Mouse (Mus musculus) bone marrow, adult 2 months (tissue): ENCODE results near the gene Ccdc40. TPM values are rescaled to one million over a fixed set of nuclear protein-coding genes. Genes with fewer than 3 reads are reported as not detected.

Experiments
- H3K27ac ChIP-seq: fragments of 200-500 bp; 2 replicates; pipeline ENCODE4 v1.5.1; 2012; ENCODE audit warnings: low read depth, mild to moderate bottlenecking, control low read depth, inconsistent platforms, low read length; ENCODE audit not compliant: control insufficient read depth, poor library complexity, insufficient read depth
- H3K4me1 ChIP-seq: fragments of 200-500 bp; 2 replicates; pipeline ENCODE4 v1.6.1; 2011; ENCODE audit warnings: low read length; ENCODE audit not compliant: control insufficient read depth, insufficient read depth
- H3K4me3 ChIP-seq: fragments of 200-500 bp; replicated peaks from 2 replicates; pipeline ENCODE3; 2011; ENCODE audit warnings: mild to moderate bottlenecking, low read depth, low read length, control low read depth; ENCODE audit not compliant: control insufficient read depth
- CTCF ChIP-seq: fragments of 200-500 bp; IDR thresholded peaks from 2 replicates; pipeline ENCODE4 v1.5.1; 2011; ENCODE audit warnings: low read length, control low read depth; ENCODE audit not compliant: control insufficient read depth, insufficient read depth
- POLR2A ChIP-seq: fragments of 200-500 bp; IDR thresholded peaks from 2 replicates; pipeline ENCODE4 v1.6.1; 2011; ENCODE audit warnings: low read depth, mild to moderate bottlenecking, control low read depth, low read length, borderline replicate concordance; ENCODE audit not compliant: control insufficient read depth
- WGBS: fragments of 180-500 bp; shearing (Covaris S2); methylation state at CpG from one replicate; pipeline ENCODE4 v1.1.7; 2018; 5-methylcytosine and 5-hydroxymethylcytosine counted together
- polyA plus RNA-seq: library from polyadenylated mRNA; stranded (reverse); fragments of >200 nt; gene quantifications from 2 replicates; pipeline ENCODE4 v1.2.4, GENCODE M21; 2011; ENCODE audit warnings: low replicate concordance; ENCODE audit not compliant: missing spikeins, insufficient read depth, insufficient read length

Ccdc40 gene
- polyA plus RNA-seq, 1 experiment = 0.90 TPM

- TF ChIP-seq POLR2A = no peak
- no peak for TF ChIP-seq CTCF
These were observed 40.0 kb upstream of the Ccdc40 start for GRCm38 (mm10) chr11:119188389-119188788.

GRCm38 (mm10) chr11:119189319-119189718 lies 39.1 kb upstream of the Ccdc40 start:
- WGBS = 82% methylated on average over 3 of the region's 3 CpGs
- no peak for TF ChIP-seq POLR2A
- TF ChIP-seq CTCF = no peak
- H3K27ac ChIP-seq = no peak overlapping the region
- H3K4me3 ChIP-seq = no peak overlapping the region
- peaks cover 6% of the 10 kb centered on the region for H3K4me1 ChIP-seq

More at GRCm38 (mm10) chr11:119188389-119188788, 40.0 kb upstream of the Ccdc40 start:
- Histone ChIP-seq H3K4me3 (no peak overlapping the region), H3K27ac (no peak overlapping the region), H3K4me1 (peaks cover 6% of the 10 kb centered on the region)
- whole genome bisulfite sequencing = 67% methylated on average over 6 of the region's 6 CpGs

GRCm38 (mm10) chr11:119190498-119190897 lies 37.9 kb upstream of the Ccdc40 start:
- 0 out of 2 replicates have a peak, but pooled peaks have one; percentile 47 for TF ChIP-seq POLR2A
- peak; percentile 89 for TF ChIP-seq CTCF

GRCm38 (mm10) chr11:119191606-119192081 lies 36.7 kb upstream of the Ccdc40 start:
- Histone ChIP-seq H3K27ac (no peak overlapping the region), H3K4me1 (peaks cover 6% of the 10 kb centered on the region), H3K4me3 (no peak overlapping the region)
- 23% methylated on average over 9 of the region's 9 CpGs for WGBS
- no peak for TF ChIP-seq CTCF
- TF ChIP-seq POLR2A = no peak

More at GRCm38 (mm10) chr11:119190498-119190897, 37.9 kb upstream of the Ccdc40 start:
- Histone ChIP-seq H3K27ac (no peak overlapping the region), H3K4me3 (no peak overlapping the region), H3K4me1 (peaks cover 6% of the 10 kb centered on the region)
- WGBS = under 1% methylated on average over 11 of the region's 11 CpGs

- Histone ChIP-seq H3K27ac (no peak overlapping the region), H3K4me1 (peaks cover 6% of the 10 kb centered on the region), H3K4me3 (no peak overlapping the region)
- TF ChIP-seq POLR2A (no peak), CTCF (no peak)
- WGBS = 80% methylated on average over 5 of the region's 5 CpGs
These were observed 36.2 kb upstream of the Ccdc40 start for GRCm38 (mm10) chr11:119192176-119192575.

- H3K27ac ChIP-seq = no peak overlapping the region
- H3K4me1 ChIP-seq = peaks cover 6% of the 10 kb centered on the region
- H3K4me3 ChIP-seq = no peak overlapping the region
- TF ChIP-seq POLR2A (no peak), CTCF (no peak)
- 77% methylated on average over 9 of the region's 9 CpGs for WGBS
These were observed 35.8 kb upstream of the Ccdc40 start for GRCm38 (mm10) chr11:119192605-119193004.

GRCm38 (mm10) chr11:119197618-119198563 lies 30.5 kb upstream of the Ccdc40 start:
- WGBS = 76% methylated on average over 18 of the region's 18 CpGs

GRCm38 (mm10) chr11:119198564-119199232 lies 29.7 kb upstream of the Ccdc40 start:
- Histone ChIP-seq H3K4me3 (no peak overlapping the region), H3K4me1 (no peaks in the 10 kb centered on the region), H3K27ac (no peak overlapping the region)
- TF ChIP-seq POLR2A = no peak
- peak; percentile 56 for TF ChIP-seq CTCF
- 43% methylated on average over 26 of the region's 26 CpGs for whole genome bisulfite sequencing

More at GRCm38 (mm10) chr11:119197618-119198563, 30.5 kb upstream of the Ccdc40 start:
- TF ChIP-seq POLR2A (no peak), CTCF (no peak)
- Histone ChIP-seq H3K27ac (no peak overlapping the region), H3K4me3 (no peak overlapping the region), H3K4me1 (no peaks in the 10 kb centered on the region)
